Mouse (Mus musculus) right cerebral cortex, postnatal 25 days (tissue): ENCODE results near the gene Golga1.

Source experiments
- DNase-seq: peaks from one replicate; pipeline ENCODE4 v3.0.0; 2022

Golga1 gene

GRCm38 (mm10) chr2:38973223-38973622, 92.1 kb downstream of the Golga1 start:
- no peak for DNase-seq

- DNase-seq = no peak
Measured at GRCm38 (mm10) chr2:38970057-38970456, 95.3 kb downstream of the Golga1 start.

- DNase-seq = no peak
Measured at GRCm38 (mm10) chr2:38969650-38970049, 95.7 kb downstream of the Golga1 start.
